Mouse (Mus musculus) embryo, embryonic 11 days (tissue): Measurements from ENCODE around the gene Fcgrt.
A peak's percentile ranks its signal among the peaks of the same experiment; 100 is the strongest.
"Not testable (repeated sequence)": the region's sequence is repeated elsewhere in the genome, so short reads cannot be mapped to it uniquely, and the experiment has no call there.

Experiments used
- DNase-seq: peaks from one replicate; pipeline ENCODE4 v3.0.0-alpha.2; 2015

Gene Fcgrt

GRCm38 (mm10) chr7:45103652-45104180 is at the start of gene Fcgrt:
TSS of gene Fcgrt (minus strand) at chr7:45103851.
- DNase-seq: no peak

- not testable (repeated sequence) for DNase-seq
These were observed 49.4 kb upstream of the Fcgrt start for GRCm38 (mm10) chr7:45153052-45153451.

- DNase-seq: peak; percentile 49
These were observed 47.7 kb upstream of the Fcgrt start for GRCm38 (mm10) chr7:45151303-45151702.

GRCm38 (mm10) chr7:45150321-45150720 is 46.7 kb upstream of the Fcgrt start:
- no peak for DNase-seq

- no peak for DNase-seq
These were observed 45.9 kb upstream of the Fcgrt start for GRCm38 (mm10) chr7:45149545-45149944.

GRCm38 (mm10) chr7:45148534-45149098 is 45.0 kb upstream of the Fcgrt start:
- DNase-seq: no peak

- no peak for DNase-seq
These were observed 44.2 kb upstream of the Fcgrt start for GRCm38 (mm10) chr7:45147899-45148298.

GRCm38 (mm10) chr7:45147267-45147666 is 43.6 kb upstream of the Fcgrt start:
- no peak for DNase-seq

GRCm38 (mm10) chr7:45145460-45145859 is 41.8 kb upstream of the Fcgrt start:
- DNase-seq: no peak

GRCm38 (mm10) chr7:45144368-45145174 is 40.9 kb upstream of the Fcgrt start:
- DNase-seq: no peak

- DNase-seq: no peak
These were observed 38.3 kb upstream of the Fcgrt start for GRCm38 (mm10) chr7:45141914-45142313.

GRCm38 (mm10) chr7:45141319-45141718 is 37.7 kb upstream of the Fcgrt start:
- DNase-seq: no peak

- no peak for DNase-seq
These were observed 36.5 kb upstream of the Fcgrt start for GRCm38 (mm10) chr7:45139904-45140723.

GRCm38 (mm10) chr7:45138403-45138802 is 34.8 kb upstream of the Fcgrt start:
- DNase-seq: no peak

- DNase-seq: no peak
These were observed 33.7 kb upstream of the Fcgrt start for GRCm38 (mm10) chr7:45137171-45138006.

GRCm38 (mm10) chr7:45135993-45136567 is 32.4 kb upstream of the Fcgrt start, which contains the start of the genes Gm45713 and Flt3l:
TSS of gene Gm45713 (minus strand) at chr7:45136231.
TSS of gene Flt3l (minus strand) at chr7:45136432.
- DNase-seq: peak; percentile 87

GRCm38 (mm10) chr7:45135370-45135769 is 31.7 kb upstream of the Fcgrt start:
- no peak for DNase-seq

- peak; percentile 65 for DNase-seq
These were observed 30.9 kb upstream of the Fcgrt start for GRCm38 (mm10) chr7:45134544-45135026.

GRCm38 (mm10) chr7:45133446-45134159 is 30.0 kb upstream of the Fcgrt start:
- DNase-seq: no peak

- DNase-seq: no peak
These were observed 28.2 kb upstream of the Fcgrt start for GRCm38 (mm10) chr7:45131850-45132249.
